Mouse (Mus musculus) layer of hippocampus, postnatal 36 days (tissue): ENCODE results near the gene Egfl8. TPM values are rescaled to one million over a fixed set of nuclear protein-coding genes. Genes with fewer than 3 reads are reported as not detected.

Experiments used
- DNase-seq, 2 experiments: peaks; one replicate each; pipeline ENCODE4 v3.0.0; 2022
- total RNA-seq, 2 experiments: library from RNA; stranded (reverse); gene quantifications; 2 replicates each; pipeline ENCODE4 v1.2.3; 2021

The Egfl8 gene
- total RNA-seq, 2 experiments from 2014 or later: 1.8 to 2.0 TPM

DNA sequence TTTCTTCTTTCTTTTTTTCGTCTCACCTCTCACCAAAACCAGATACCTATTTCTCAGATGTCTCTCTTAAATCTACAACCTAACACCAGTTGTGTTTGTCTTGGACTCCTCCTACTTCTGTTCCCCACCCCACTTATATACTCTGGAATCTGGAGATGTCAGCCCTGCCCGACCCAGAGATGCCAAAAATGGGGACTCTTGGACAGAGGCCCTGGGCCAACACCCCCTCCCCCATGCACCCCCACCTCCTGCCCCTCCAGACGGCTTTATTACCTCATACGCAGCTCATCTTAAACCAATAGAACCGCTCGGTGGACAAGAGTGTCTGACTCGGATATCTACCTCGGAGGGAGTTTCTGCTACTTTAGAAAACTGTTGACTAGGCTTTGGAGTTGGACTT, 19.7 kb downstream of the Egfl8 start:
- no peak for DNase-seq

DNA sequence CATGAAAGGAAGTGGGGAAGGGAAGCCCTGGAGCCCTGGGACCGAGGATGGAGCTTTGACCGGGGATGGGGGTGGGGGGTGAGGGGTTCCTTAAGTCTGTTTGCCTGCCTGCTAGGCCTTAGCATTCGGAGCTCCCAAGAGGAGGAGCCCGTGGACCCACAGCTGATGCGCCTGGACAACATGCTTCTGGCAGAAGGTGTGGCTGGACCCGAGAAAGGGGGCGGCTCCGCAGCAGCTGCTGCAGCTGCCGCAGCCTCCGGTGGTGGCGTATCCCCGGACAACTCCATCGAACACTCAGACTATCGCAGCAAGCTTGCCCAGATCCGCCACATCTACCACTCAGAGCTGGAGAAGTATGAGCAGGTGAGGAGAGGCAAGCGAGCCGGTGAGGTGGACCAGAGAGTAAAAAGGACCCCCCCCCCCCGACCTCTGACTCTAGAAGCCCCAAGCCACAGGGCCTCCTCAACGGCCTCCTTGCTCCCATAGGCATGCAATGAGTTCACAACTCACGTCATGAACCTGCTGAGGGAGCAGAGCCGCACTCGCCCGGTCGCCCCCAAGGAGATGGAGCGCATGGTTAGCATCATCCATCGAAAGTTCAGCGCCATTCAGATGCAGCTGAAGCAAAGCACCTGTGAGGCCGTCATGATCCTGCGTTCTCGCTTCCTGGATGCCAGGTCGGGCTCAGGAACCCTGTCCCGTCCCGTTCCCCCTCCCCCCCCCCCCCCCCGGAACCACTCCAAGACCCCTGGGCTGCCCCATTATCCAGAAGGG, 21.8 kb downstream of the Egfl8 start:
- DNase-seq: no peak

DNA sequence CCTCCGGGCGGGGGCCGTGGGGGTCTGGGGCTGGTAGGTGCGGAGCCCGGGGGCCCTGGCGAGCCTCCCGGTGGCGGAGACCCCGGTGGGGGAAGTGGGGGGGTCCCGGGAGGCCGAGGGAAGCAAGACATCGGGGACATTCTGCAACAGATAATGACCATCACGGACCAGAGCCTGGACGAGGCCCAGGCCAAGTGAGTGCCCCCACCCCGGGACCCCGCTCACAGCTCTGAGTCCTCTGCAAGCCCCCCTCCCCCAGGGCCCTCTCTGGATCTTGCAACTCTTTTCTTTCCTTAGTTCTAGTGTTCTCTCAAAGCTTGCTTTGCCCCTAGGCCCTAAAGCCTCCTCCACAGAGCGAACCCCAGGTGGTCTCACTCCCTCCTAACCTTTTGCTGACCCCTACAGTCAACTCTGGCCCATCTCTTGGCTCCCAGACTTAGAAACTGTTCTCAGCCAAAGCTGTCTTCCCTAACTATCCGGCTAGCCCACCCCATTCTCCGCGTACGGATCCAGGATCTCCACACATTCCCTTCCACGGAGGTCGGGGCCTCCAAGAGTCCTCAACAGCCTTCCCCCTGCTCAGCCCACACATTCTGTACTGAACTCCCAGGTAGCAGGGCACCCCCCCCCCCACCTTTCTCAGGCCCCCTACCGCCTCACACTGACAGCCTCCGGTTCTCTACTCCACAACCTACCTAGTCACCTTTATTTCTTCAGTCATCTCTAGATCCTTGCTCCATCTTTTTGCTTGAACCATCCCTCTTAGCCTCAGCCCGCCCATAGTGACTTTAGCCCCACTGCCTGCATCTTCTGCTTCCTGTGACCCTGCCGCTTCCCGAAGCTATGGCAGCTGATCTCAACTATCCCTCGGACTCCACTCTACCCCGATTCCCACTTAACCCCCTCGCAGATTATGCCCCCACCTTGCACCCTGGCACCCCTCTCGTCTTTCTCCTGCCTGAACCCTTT, 22.9 kb downstream of the Egfl8 start:
- no peak for DNase-seq

GRCm38 (mm10) chr17:34591994-34592375, 23.8 kb downstream of the Egfl8 start:
- peak; percentile 79 to 81 for DNase-seq

GRCm38 (mm10) chr17:34591029-34591993, 24.5 kb downstream of the Egfl8 start, which contains the start of gene Pbx2:
Pbx2 (plus strand) TSS chr17:34591266.
- DNase-seq: no peak

- no peak for DNase-seq
These were observed 25.4 kb downstream of the Egfl8 start for GRCm38 (mm10) chr17:34590154-34590987.

DNA sequence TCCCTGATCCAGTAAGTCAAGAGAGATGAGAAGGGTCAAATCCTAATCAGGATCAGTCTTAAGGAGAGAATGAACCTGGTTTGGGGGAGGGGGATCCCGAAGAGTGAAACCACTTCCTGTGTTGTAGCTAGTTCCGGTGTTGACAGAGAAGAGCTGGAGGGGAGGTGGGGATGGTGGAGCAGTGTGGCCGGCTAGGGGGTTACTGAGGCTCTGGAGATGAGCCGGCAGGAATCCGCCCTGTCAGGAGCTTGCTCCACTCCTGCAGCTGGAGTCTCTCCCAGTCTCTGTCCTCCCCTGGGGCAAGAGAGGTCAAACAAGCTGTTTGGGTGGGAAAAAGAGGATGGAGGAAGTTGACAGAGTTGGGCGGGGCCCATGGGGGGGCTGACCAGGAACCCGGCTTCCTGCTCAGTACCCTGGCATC, 26.1 kb downstream of the Egfl8 start, which contains the start of gene Gpsm3:
Gene Gpsm3, plus strand, starts transcription at position 126 of the 421 bp plus-strand sequence.
- DNase-seq: no peak

- DNase-seq: no peak
These were observed 26.6 kb downstream of the Egfl8 start for GRCm38 (mm10) chr17:34589206-34589605.

GRCm38 (mm10) chr17:34588767-34589166, 27.0 kb downstream of the Egfl8 start:
- no peak for DNase-seq

DNA sequence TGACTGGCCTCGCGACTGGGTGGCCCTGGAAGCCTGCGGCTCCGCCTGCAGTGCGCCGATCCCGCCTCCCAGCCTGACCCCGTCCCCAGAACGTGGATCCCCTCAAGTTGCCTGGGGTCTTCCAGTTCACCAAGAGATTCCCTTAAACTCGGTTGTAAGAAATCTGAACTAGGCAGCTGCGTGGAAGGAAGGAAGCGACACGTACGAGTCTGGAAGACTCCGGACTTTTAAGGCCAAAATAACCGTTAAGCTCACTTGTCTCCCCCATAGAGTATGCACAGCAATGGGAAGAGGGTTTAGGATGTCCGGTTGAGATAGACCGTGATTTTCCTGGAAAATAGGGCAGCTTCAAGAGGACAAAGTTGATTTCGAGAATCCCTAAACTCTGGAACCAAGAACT, 28.0 kb downstream of the Egfl8 start:
- DNase-seq: no peak

DNA sequence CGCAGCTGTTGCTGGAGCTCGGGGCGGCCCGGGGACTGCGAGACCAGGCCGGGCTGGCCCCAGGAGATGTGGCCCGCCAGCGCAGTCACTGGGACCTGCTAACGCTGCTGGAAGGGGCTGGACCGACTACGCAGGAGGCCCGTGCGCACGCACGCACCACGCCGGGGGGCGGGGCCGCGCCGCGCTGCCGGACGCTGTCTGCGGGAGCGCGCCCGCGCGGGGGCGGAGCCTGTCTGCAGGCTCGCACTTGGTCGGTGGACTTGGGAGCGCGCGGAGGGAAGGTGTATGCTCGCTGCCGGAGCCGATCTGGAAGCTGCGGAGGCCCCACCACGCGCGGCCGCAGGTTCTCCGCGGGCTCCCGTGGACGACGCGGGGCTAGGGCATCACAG, 28.4 kb downstream of the Egfl8 start:
- DNase-seq: peak; percentile 98

DNA sequence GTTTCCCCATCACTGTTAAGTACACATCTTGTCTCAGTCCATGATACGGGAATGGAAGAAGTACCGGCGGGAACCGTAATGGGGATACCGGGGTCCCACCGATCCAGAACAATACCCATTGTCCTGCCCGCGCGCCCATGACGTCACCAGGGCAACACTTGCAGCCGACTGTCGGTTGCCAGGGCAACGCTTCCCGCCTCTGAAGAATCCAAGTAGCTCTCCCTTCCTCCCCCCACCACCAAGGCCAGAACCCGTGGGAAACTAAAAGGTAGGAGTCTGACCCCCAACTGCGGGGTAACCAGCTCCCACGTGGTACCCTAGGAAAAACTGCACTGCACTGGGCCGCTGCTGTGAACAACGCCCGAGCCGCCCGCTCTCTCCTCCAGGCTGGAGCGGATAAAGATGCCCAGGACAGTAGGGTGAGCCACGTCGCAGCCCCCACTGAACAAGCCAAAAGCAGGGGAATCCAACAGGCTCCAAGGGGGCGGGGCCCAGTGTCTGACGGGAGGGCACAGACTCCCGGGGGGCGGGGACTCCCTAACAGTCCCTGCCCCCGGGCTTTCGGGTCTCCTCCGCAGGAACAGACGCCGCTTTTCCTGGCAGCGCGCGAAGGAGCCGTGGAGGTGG, 28.9 kb downstream of the Egfl8 start:
- peak; percentile 80 to 84 for DNase-seq

GRCm38 (mm10) chr17:34585877-34586771, 29.6 kb downstream of the Egfl8 start:
- DNase-seq: no peak

DNA sequence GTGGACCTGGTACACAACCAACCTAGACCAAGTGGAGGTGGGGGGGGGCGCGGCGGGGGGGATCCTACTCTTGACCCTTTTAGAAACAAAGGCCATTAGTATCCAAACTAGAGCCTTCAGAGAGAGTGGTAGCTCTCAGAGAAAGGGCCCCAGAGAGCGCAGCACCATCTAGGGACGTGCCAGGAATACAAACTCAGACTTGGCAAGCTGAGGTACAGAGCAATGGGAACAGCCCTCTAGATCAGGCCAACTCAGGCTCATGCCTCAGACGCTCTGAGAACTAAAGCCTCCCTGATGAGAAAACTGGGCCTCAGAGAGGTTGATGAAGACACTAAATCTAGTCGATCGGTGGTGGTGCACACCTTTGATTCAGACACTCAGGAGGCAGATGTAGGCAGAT, 30.6 kb downstream of the Egfl8 start:
- DNase-seq: no peak

GRCm38 (mm10) chr17:34583819-34584218, 32.0 kb downstream of the Egfl8 start:
- no peak for DNase-seq

DNA sequence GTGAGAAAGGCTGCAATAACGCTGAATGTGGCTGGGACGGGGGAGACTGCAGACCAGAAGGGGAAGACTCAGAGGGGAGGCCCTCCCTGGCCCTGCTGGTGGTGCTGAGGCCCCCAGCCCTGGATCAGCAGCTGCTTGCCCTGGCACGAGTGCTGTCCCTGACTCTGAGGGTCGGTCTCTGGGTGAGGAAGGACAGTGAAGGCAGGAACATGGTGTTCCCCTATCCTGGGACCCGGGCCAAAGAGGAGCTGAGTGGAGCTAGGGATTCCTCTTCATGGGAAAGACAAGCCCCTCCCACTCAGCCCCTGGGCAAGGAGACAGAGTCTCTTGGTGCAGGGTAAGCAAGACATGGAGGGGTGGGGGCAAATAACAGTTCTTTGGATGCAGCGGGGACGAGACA, 32.4 kb downstream of the Egfl8 start:
- no peak for DNase-seq

GRCm38 (mm10) chr17:34582528-34582927, 33.2 kb downstream of the Egfl8 start:
- DNase-seq: no peak

DNA sequence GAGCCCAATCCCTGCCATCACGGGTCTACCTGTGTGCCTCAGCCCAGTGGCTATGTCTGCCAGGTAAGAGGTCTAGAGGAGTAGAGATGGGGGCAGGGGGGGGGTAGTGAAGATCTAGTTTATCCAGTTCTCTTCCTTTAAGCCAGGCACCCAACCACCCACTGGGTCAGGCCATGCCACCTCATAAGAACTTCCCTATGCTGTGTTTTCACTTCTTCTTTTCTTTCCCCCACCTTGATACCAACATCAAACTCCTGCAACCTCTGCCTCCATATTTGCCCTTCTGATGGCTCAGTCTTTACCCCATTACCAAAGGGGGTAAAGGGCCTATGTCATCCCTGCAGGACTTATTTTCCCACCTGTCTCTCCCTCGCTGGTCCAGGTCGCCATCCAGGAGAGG, 37.7 kb downstream of the Egfl8 start:
- no peak for DNase-seq

DNA sequence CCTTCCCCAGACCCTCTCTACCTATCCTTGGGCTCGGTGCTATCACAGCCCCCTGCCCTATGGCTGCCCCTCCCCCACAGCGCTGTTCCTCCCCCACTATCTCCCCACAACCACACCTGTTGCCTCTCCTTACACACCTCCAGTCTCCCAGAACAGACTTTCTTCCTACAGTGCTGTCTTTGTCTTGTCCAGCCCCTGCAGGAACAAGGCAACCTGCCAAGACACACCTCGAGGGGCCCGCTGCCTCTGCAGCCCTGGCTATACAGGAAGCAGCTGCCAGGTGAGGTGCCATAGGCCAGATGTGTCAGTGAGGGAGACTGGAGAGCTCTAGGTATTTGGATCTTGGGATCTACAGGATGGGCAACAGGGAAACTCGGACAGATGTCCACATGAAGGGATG, 39.2 kb downstream of the Egfl8 start:
- DNase-seq: no peak

DNA sequence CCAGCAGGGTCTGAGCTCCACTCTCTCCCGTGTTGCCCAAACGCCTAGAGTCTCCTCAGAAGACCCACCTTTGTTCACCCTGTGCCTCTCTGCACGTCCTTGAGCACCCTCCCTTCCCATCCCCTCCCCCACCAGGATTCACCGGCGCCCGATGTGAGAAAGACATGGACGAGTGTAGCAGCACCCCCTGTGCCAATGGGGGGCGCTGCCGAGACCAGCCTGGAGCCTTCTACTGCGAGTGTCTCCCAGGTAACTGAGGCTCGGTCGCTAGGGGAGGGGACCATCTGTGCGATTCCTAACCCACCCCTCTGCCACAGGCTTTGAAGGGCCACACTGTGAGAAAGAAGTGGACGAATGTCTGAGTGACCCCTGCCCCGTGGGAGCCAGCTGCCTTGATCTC, 43.4 kb downstream of the Egfl8 start:
- no peak for DNase-seq
